20 mouse cellular contexts compared by ENCODE assay signal in genomic region chr11:62865562-62865961, GRCm38 (mm10). TPM values are rescaled to one million over a fixed set of nuclear protein-coding genes. Genes with fewer than 3 reads are reported as not detected.
A peak's percentile ranks its signal among the peaks of the same experiment; 100 is the strongest.
DNase-seq lines count a peak whose midpoint lies in the region; ATAC-seq and TF ChIP-seq lines count a peak whose summit lies in the region.
"Had no signal": no experiment of that assay in that cellular context is flagged by ENCODE, and none has a peak within 500 bp of the region (broad histone marks: within the 10 kb centered on the region; RNA-seq: fewer than 3 reads in every experiment).

No protein-coding gene starts in this region.

- H3K4me3 ChIP-seq in stomach, postnatal 0 days (ENCODE audit: low read depth, low read length): no peak overlapping the region
- H3K4me3 ChIP-seq: embryonic facial prominence, embryonic 13.5 days; embryonic facial prominence, embryonic 15.5 days; erythroblast, embryonic 14.5 days; forebrain, embryonic 10.5 days; forebrain, embryonic 12.5 days had no signal

- DNase-seq in adrenal gland, postnatal 10 days: peak; percentile 52
- DNase-seq in adrenal gland, adult 18-20 months (ENCODE audit: low spot score in 2 of 2): no peak
- peak; percentile 23 for DNase-seq in adrenal gland, postnatal 25 days
- DNase-seq in adrenal gland, postnatal 36 days: peak; percentile 25 to 48
- no peak for DNase-seq in stomach, postnatal 0 days (ENCODE audit: low spot score)
- DNase-seq: cerebellum, adult 11 months; cerebellum, adult 18-20 months; cerebellum, adult 8-10 months; cerebellum, adult 9-11 months; cerebellum, postnatal 14 days; cerebellum, postnatal 36 days; embryo, embryonic 11 days had no signal

- no peak for ATAC-seq in stomach, postnatal 0 days (ENCODE audit: low FRiP score, low TSS enrichment)
- ATAC-seq: forebrain, embryonic 14.5 days; forebrain, embryonic 16.5 days had no signal

- H3K27me3 ChIP-seq in stomach, postnatal 0 days (ENCODE audit: control insufficient read depth, insufficient read depth, low read length): no peaks in the 10 kb centered on the region
- H3K27me3 ChIP-seq: embryonic facial prominence, embryonic 13.5 days; embryonic facial prominence, embryonic 15.5 days; forebrain, embryonic 12.5 days had no signal

- no peak overlapping the region for H3K4me2 ChIP-seq in stomach, postnatal 0 days (replicated peaks; ENCODE audit: low read depth)
- H3K4me2 ChIP-seq: embryonic facial prominence, embryonic 13.5 days; embryonic facial prominence, embryonic 15.5 days; forebrain, embryonic 12.5 days had no signal

- H3K4me1 ChIP-seq in stomach, postnatal 0 days (replicated peaks; ENCODE audit: control insufficient read depth, insufficient read depth): no peaks in the 10 kb centered on the region
- H3K4me1 ChIP-seq: embryonic facial prominence, embryonic 13.5 days; forebrain, embryonic 10.5 days; forebrain, embryonic 12.5 days had no signal

- 67% methylated on average over 4 of the region's 4 CpGs for whole genome bisulfite sequencing in stomach, postnatal 0 days

- no peak overlapping the region for H3K9ac ChIP-seq in stomach, postnatal 0 days (ENCODE audit: low read length)
- H3K9ac ChIP-seq: embryonic facial prominence, embryonic 13.5 days; embryonic facial prominence, embryonic 15.5 days; forebrain, embryonic 12.5 days had no signal

- H3K9me3 ChIP-seq in stomach, postnatal 0 days (ENCODE audit: control insufficient read depth, low read length): no peaks in the 10 kb centered on the region
- H3K9me3 ChIP-seq: embryonic facial prominence, embryonic 13.5 days; embryonic facial prominence, embryonic 15.5 days; forebrain, embryonic 10.5 days; forebrain, embryonic 12.5 days had no signal

- no peak overlapping the region for H3K27ac ChIP-seq in stomach, postnatal 0 days (replicated peaks)
- H3K27ac ChIP-seq: embryonic facial prominence, embryonic 13.5 days; embryonic facial prominence, embryonic 15.5 days; forebrain, embryonic 10.5 days; forebrain, embryonic 12.5 days had no signal

- no peak for TF ChIP-seq EP300 in stomach, postnatal 0 days (optimal IDR thresholded peaks at IDR 0.05)

- no peaks in the 10 kb centered on the region for H3K36me3 ChIP-seq in stomach, postnatal 0 days (ENCODE audit: control insufficient read depth, insufficient read depth, low read length)
- H3K36me3 ChIP-seq: embryonic facial prominence, embryonic 13.5 days; embryonic facial prominence, embryonic 15.5 days; forebrain, embryonic 10.5 days; forebrain, embryonic 12.5 days had no signal

- TF ChIP-seq CTCF in stomach, postnatal 0 days (IDR thresholded peaks at IDR 0.05; ENCODE audit: low read depth): no peak

RNA-seq across cellular contexts. Expression of gene Tvp23b, which starts 13.7 kb away (rescaled TPM):
- total RNA-seq in adrenal gland, postnatal 10 days (2021): 10 to 100 TPM; 34.5 to 35.9 TPM
- 10 to 100 TPM; 40.1 to 55.9 TPM for total RNA-seq in adrenal gland, adult 18-20 months (2021)
- total RNA-seq in adrenal gland, postnatal 25 days (2021): 31.4 and 58.5 TPM in 2 replicates
- total RNA-seq in adrenal gland, postnatal 36 days (2021): 10 to 100 TPM; 50.8 to 56.2 TPM
- polyA plus RNA-seq in stomach, postnatal 0 days (2015; fragmentation: Nextera tagmentation; extraction: Ambion mirVana): 67.2 and 71.1 TPM in 2 replicates
- polyA plus RNA-seq: erythroblast, embryonic 14.5 days had no signal

RNA-seq across cellular contexts. Expression of gene Fbxw10, which starts 18.7 kb away (rescaled TPM):
- total RNA-seq in adrenal gland, postnatal 10 days (2021): under 1 TPM; 0.94 to 0.99 TPM
- 1 to 10 TPM in 1 of 2 experiments, under 1 TPM in 1; 0.76 to 1.4 TPM for total RNA-seq in adrenal gland, adult 18-20 months (2021)
- total RNA-seq in adrenal gland, postnatal 25 days (2021): 1.1 and 2.4 TPM in 2 replicates
- under 1 TPM; 0.72 to 0.83 TPM for total RNA-seq in adrenal gland, postnatal 36 days (2021)
- 0.47 TPM in 2 replicates for polyA plus RNA-seq in stomach, postnatal 0 days (2015; fragmentation: Nextera tagmentation; extraction: Ambion mirVana)
- total RNA-seq: MEL had no signal
- polyA plus RNA-seq: erythroblast, embryonic 14.5 days had no signal

RNA-seq across cellular contexts. Expression of gene Trim16, which starts 45.5 kb away (rescaled TPM):
- total RNA-seq in adrenal gland, postnatal 10 days (2021): 10 to 100 TPM; 14.9 to 19.1 TPM
- 1 to 10 TPM; 6.4 to 9.8 TPM for total RNA-seq in adrenal gland, adult 18-20 months (2021)
- total RNA-seq in adrenal gland, postnatal 25 days (2021): 5.9 and 6.4 TPM in 2 replicates
- 1 to 10 TPM; 5.8 to 6.6 TPM for total RNA-seq in adrenal gland, postnatal 36 days (2021)
- polyA plus RNA-seq in stomach, postnatal 0 days (2015; fragmentation: Nextera tagmentation; extraction: Ambion mirVana): 23.4 and 25.0 TPM in 2 replicates
- polyA plus RNA-seq: erythroblast, embryonic 14.5 days had no signal

Comparison
In these comparisons a context has a peak if more than half of its experiments do, and no peak if none do; other contexts are left out.
1. DNase-seq: peak in adrenal gland, postnatal 10 days (single experiment), adrenal gland, postnatal 25 days (single experiment) and adrenal gland, postnatal 36 days (2 of 2); none in adrenal gland, adult 18-20 months (0 of 2) and stomach, postnatal 0 days (single experiment).